Mouse (Mus musculus) natural killer cell, adult 2 months (primary cell): ENCODE results near the gene Sbk1.
A peak's percentile ranks its signal among the peaks of the same experiment; 100 is the strongest.
"Not testable (repeated sequence)": the region's sequence is repeated elsewhere in the genome, so short reads cannot be mapped to it uniquely, and the experiment has no call there.

Experiments
- DNase-seq, 2 experiments: peaks; one replicate each; pipeline ENCODE4 v3.0.0; 2022; ENCODE audit warnings: low spot score in 2 of 2

Sbk1 gene

DNA sequence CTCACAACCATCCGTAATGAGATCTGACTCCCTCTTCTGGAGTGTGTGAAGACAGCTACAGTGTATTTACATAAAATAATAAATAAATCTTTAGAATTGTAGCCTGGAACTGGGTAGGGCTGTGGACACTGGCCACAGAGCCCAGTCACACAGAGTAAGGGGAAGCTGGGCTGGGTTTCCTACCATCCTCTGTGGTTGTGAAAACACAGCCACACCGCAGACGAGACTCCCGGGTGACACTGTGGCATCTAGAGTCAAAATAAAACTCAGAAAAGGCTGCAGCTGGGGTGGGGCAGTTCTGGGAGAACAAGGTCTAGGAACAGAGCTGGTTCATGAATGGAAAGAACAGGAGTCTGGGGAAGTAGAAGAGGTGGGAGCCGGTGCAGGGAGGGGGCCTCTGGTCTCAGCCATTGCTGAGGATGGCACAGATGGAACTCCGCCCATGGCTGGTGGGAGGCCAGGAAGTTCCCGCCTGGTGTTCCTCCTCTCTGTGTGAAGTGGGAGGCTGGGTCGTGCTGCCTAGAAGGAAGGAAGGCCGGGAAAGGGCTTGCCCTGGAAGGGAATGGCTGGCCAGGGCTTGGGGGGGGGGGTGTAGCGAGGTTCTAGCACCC, 15.2 kb downstream of the Sbk1 start:
- DNase-seq, result peak; percentile 56 to 68

- DNase-seq, result no peak
Measured at GRCm38 (mm10) chr7:126288104-126288497, 15.7 kb downstream of the Sbk1 start.

- peak in 1 of 2 experiments; percentile 61 for DNase-seq
Measured at GRCm38 (mm10) chr7:126288571-126289091, 16.2 kb downstream of the Sbk1 start.

GRCm38 (mm10) chr7:126289371-126289770, 17.0 kb downstream of the Sbk1 start:
- peak; percentile 39 to 58 for DNase-seq

GRCm38 (mm10) chr7:126289956-126290355, 17.5 kb downstream of the Sbk1 start:
- DNase-seq, result no peak

DNA sequence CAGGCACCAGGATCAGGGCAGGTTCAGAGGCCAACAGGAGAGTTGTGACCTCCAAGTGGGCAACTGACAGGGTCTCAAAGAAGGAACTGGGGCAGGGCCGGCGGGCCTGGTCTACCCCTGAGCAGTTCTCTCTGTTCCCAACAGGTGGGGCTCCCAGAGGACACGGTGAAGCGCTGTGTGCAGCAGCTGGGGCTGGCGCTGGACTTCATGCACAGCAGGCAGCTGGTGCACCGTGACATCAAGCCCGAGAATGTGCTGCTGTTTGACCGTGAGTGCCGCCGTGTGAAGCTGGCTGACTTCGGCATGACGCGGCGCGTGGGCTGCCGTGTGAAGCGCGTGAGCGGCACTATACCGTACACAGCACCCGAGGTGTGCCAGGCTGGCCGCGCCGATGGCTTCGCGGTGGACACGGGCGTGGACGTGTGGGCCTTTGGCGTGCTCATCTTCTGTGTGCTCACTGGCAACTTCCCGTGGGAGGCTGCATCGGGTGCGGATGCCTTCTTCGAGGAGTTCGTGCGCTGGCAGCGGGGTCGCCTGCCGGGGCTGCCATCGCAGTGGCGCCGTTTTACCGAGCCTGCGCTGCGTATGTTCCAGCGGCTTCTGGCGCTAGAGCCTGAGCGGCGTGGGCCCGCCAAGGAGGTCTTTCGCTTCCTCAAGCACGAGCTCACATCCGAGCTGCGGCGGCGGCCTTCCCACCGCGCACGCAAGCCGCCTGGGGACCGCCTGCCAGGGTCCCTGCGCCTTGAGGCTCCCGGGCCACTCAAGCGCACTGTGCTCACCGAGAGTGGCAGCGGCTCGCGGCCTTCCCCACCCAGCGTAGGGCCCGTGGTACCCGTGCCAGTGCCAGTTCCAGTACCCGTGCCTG, 19.5 kb downstream of the Sbk1 start:
- DNase-seq, result no peak

- no peak for DNase-seq
Measured at GRCm38 (mm10) chr7:126293091-126293490, 20.7 kb downstream of the Sbk1 start.

GRCm38 (mm10) chr7:126297579-126298460, 25.4 kb downstream of the Sbk1 start:
- peak; percentile 27 to 61 for DNase-seq

GRCm38 (mm10) chr7:126298856-126299255, 26.4 kb downstream of the Sbk1 start:
- DNase-seq, result no peak

GRCm38 (mm10) chr7:126301831-126302230, 29.4 kb downstream of the Sbk1 start:
- not testable (repeated sequence) for DNase-seq

DNA sequence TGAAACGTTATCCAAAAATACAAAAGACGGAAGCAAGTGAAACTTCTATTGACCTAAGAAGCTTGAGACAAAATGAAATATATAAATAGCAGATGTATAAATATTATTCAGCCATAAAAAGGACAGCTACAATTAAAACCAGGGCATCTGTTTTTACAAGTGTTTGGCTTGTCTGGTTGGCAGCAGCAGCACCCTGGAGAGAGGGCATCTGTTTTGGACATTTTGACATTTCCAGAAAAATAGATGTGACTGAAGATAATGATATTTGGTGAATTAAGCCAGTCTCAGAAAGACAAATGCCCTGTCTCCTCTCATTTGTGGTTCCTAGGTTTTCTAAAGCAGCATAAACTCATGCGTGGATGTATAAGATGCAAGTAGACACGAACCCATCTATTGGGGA, 39.4 kb downstream of the Sbk1 start:
- no peak for DNase-seq

DNA sequence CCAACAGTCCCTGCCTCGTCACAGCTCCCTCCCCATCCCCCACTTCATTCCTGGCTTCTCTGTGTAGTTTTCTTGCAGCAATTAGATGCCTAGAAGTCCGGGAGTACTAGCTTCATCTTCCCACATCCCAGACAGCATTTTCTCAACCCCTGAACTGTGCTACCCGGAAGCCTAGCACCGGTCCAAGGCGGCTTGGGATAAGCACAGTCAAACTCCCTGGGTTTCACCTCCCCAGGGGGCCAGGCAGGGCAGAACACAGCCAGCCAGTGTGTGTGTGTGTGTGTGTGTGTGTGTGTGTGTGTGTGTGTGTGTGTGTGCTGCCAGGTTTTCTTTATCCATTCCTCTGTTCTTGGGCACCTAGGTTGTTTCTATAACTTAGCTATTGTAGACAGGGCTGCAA, 40.9 kb downstream of the Sbk1 start:
- no peak for DNase-seq

- DNase-seq, result no peak
Measured at GRCm38 (mm10) chr7:126314273-126314672, 41.9 kb downstream of the Sbk1 start.

GRCm38 (mm10) chr7:126323729-126324128, 51.3 kb downstream of the Sbk1 start:
- DNase-seq, result peak; percentile 70 to 82

GRCm38 (mm10) chr7:126324791-126325190, 52.4 kb downstream of the Sbk1 start:
- DNase-seq, result no peak

DNA sequence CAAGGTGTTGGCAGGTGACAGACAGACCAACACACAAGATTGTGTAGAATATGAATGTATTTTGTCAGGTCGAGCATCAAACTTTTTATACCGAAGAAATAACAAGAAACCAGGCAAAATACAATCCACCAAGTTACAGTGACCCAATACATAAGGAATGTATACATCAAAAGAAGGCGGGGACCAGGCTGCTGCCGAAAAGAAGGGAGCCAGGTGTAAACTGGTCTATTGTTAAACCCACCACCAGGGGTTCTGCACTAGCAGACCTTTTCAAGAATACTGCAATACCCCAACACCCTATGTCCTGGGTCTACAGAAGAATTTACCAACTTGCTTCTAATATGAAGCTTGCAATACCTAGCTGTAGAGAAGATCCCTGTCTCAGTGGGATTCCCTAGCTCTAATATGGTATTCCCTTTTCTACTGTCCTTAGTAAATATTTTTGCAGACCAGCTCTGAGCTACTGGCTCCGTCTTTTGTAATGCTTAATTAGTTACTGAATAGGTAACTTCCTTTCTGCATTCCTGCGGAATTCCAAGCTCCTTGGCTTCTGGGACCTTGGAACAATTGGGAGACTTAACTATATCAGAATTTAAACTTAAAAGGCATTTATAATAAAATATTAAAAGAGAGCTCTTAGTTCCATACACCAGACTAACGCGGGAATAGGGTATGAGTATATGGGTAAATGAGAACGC, 53.3 kb downstream of the Sbk1 start:
- DNase-seq, result not testable (repeated sequence)

GRCm38 (mm10) chr7:126328848-126329247, 56.4 kb downstream of the Sbk1 start:
- not testable (repeated sequence) for DNase-seq

GRCm38 (mm10) chr7:126329907-126330645, 57.7 kb downstream of the Sbk1 start:
- no peak for DNase-seq

DNA sequence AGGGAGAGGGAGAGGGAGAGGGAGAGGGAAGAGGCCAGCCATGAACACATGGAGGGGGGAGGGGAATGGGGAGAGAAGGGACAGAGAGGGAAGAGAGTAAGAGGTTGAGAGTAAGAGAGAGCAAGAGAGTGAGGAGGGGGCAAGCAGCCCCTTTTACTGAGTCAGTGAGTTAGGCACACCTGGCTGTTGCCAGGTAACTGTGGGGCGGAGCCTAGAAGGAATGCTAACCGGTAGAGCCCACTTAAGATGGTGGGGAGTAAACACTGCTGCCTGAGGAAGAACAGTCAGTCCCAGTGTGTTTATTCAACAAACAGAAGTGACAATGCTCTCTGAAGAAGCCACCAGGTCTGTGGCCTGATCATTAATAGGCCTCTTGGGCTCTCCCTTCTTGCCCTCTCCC, 58.3 kb downstream of the Sbk1 start:
- DNase-seq, result no peak

GRCm38 (mm10) chr7:126332691-126333090, 60.3 kb downstream of the Sbk1 start:
- DNase-seq, result no peak

GRCm38 (mm10) chr7:126335556-126335955, 63.1 kb downstream of the Sbk1 start:
- DNase-seq, result no peak
